Mouse (Mus musculus): ENCODE results near the gene Cep112.

Gene Cep112

DNA sequence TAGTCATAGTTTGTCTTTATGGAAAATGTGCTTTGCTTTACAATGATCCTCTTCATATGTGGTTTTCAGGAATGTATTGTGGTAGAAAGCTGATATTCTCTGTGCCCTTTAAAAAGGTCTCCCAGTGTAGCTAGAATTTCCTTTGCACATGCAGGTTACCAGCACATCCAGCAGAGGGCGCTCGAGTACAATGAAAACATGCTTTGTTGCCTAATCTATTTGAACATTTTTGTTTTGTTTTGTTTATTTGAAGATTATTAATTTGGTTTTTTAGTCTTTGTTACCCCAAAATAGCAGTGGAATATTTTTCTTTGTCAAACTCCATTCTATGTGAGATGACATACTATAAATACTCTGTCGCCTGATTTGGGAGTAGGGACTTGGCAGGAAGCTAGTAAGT is 24.8 kb downstream of the Cep112 start:
- peak; percentile 47 to 80 for DNase-seq

GRCm38 (mm10) chr11:108459599-108459998 is 34.6 kb downstream of the Cep112 start:
- DNase-seq, result no peak

DNA sequence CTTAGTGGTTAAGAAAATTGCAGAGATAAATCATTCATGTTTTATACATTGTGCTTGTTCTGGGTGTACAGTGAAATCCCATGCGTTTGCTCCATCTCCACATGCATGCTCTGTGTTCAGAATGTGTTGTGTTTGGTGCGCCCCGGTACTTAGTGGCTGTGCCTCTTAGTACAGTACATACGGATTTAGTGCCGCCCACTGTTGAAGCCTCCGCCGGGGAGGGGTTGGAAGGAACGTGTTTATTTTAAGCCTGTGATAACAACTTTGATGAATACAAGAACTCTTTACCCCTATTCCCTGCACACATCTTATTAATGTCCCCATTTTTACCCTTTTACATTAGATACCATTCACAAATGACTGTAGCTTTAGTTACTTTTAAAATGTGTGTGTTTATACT is 39.1 kb downstream of the Cep112 start:
- DNase-seq, result no peak

- no peak for DNase-seq
Measured at GRCm38 (mm10) chr11:108464715-108465301, 39.8 kb downstream of the Cep112 start.

GRCm38 (mm10) chr11:108475738-108476137 is 50.7 kb downstream of the Cep112 start:
- peak; percentile 12 to 56 for DNase-seq

DNA sequence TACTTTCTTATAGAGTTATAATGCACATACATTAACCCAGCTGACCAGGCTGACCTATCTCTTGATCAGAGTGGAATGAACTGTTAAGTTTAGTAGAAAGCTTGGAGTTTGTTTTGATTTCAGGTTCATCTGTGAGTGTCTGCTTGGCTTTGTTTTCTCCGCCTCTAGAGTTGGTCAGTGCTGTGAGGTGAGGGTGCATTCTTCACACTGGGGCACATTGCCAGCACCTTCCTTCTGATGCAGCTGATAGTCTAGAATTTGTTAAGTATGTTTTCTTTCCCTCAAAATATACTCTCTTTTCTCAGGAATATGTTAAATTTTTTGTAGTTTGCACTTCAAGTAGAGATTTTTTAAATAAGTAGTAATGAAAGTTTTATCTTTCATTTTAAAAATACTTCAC is 51.2 kb downstream of the Cep112 start:
- no peak for DNase-seq

GRCm38 (mm10) chr11:108483976-108484375 is 59.0 kb downstream of the Cep112 start:
- no peak for DNase-seq

DNA sequence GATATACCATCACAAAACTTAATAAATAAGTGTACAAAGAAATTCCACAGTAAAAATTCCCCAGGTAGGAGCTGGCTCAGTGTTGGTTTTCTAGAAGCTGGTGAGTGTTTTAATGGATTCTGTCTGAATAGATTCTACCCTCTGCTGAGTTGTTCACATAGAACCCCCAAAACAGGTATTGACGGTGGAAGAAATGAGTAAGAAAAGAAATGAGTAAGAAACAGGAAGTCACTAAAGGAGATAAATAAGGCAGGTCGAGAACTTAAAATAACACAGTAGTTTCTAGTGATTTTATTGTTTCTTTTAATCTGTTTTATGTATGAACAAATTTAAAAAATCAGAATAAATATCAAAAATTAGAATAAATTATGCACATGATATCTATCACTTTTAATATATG is 63.3 kb downstream of the Cep112 start:
- no peak for DNase-seq

DNA sequence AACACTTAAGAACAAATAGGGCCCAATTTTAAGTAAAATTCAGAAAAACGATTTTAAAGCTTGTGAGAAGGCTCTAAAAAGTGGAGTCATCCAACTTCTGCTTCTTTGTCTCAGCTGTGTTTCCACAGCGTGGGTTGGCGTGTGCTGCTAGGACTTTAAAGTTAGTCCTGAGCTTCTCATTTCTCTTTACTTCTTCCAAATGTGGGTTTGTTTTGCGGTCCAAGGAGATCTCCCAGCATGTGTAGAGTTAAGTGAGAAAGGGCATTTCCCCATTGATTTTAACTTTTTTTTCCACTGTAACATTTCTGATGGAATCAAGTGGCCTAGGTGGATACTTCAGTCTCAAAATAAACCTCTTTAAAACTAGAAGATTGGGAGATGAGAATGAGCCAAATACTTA is 64.9 kb downstream of the Cep112 start:
- no peak for DNase-seq

DNA sequence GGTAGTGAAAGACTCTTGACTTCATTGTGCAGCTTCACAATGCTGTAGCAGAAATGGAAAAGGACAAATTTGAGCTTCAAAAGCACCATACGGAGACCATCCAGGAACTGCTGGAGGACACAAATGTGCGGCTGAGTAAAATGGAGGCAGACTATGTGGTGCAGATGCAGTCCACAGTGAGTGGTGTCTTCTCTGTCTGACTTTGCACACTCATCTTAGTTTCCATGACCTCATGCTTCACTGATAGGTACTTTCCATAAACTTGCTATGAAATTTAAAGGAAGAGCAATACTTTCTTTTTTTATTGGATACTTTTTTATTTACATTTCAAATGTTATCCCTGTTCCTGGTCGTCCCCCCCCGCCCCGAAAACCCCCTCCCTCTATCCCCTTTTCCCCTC is 83.2 kb downstream of the Cep112 start:
- DNase-seq, result no peak

GRCm38 (mm10) chr11:108527725-108528363 is 102.9 kb downstream of the Cep112 start:
- no peak for DNase-seq

- no peak for DNase-seq
Measured at GRCm38 (mm10) chr11:108532901-108533300, 107.9 kb downstream of the Cep112 start.

DNA sequence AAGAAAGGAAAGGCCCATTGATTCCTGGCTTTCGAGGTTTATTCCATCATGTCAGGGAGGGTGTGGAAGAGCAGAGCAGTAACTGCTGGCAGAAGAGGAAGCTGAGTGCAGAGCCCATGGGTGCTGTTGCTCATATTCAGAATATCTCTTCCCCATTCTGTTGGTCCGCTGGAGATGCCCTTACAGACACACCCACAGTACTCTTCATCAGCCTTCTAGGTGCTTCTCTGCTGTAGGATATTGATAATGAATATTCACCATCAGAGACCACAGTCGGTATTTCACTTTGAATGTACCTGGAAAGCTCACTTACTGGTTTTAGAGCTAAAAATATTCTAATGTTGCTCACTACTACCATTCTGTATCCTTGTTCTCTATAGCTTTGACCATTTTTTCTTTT is 109.0 kb downstream of the Cep112 start:
- DNase-seq, result no peak

- no peak for DNase-seq
Measured at GRCm38 (mm10) chr11:108552997-108553622, 128.1 kb downstream of the Cep112 start.

GRCm38 (mm10) chr11:108553881-108554280 is 128.9 kb downstream of the Cep112 start:
- no peak for DNase-seq

GRCm38 (mm10) chr11:108558544-108558943 is 133.6 kb downstream of the Cep112 start:
- no peak for DNase-seq

- no peak for DNase-seq
Measured at GRCm38 (mm10) chr11:108559506-108559905, 134.5 kb downstream of the Cep112 start.

GRCm38 (mm10) chr11:108562076-108562475 is 137.1 kb downstream of the Cep112 start:
- DNase-seq, result peak; percentile 8 to 33

DNA sequence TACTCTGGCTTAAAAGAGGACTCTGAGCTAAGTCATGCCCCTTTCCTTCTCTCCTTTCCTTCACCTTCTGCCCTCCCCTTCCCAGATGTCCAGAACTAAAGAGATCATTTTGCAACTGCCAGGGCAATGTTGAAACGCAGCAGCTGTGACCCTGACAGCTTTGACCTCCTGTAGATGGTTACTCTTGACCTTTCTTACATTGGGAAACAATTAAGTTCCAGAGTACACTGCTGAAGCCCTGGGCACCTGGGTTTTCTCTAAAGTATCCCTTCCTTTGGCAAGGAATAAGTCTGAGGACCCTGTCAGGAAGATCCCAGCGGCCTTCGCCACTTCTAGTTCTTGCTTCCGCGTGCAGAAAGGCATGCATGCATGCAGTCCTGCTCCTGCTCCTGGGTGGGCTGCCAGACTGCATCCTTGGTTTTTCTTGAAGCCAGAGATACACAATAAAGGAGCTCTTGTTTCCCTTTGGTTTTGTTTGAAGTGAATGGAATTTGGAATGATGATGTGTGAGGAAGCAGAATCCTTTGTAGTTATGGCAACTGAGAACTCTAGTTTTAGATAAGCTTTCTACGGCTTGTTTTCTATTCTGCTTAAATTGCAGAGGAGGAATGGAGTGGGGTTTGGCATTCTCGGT is 161.7 kb downstream of the Cep112 start:
- peak; percentile 11 to 55 for DNase-seq

- DNase-seq, result no peak
Measured at GRCm38 (mm10) chr11:108593207-108593958, 168.4 kb downstream of the Cep112 start.

GRCm38 (mm10) chr11:108593959-108594579 is 169.1 kb downstream of the Cep112 start:
- no peak for DNase-seq

GRCm38 (mm10) chr11:108605301-108605700 is 180.3 kb downstream of the Cep112 start:
- DNase-seq, result no peak

DNA sequence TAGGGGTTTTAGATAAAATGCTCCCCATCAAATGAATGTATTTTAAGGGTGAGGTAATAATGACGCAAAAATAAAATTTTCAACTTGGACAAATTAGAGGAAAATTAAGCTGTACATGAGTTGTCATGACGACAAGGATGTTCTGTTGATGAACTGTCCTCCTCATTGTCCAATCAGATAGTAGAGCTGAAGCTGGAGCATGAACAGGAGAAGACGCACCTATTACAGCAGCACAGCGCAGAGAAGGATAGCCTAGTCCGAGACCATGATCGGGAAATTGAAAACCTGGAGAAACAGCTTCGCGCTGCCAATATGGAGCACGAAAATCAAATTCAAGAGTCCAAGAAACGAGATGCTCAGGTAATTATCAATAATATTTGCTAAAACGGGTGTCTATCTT is 181.0 kb downstream of the Cep112 start:
- no peak for DNase-seq

All from lung, postnatal 4 days (tissue).